Mouse (Mus musculus): ENCODE results near the gene Tns3. TPM values are rescaled to one million over a fixed set of nuclear protein-coding genes. Genes with fewer than 3 reads are reported as not detected.

The Tns3 gene
- polyA plus RNA-seq, 1 experiment from 2014 or later, result 75.4 TPM

DNA sequence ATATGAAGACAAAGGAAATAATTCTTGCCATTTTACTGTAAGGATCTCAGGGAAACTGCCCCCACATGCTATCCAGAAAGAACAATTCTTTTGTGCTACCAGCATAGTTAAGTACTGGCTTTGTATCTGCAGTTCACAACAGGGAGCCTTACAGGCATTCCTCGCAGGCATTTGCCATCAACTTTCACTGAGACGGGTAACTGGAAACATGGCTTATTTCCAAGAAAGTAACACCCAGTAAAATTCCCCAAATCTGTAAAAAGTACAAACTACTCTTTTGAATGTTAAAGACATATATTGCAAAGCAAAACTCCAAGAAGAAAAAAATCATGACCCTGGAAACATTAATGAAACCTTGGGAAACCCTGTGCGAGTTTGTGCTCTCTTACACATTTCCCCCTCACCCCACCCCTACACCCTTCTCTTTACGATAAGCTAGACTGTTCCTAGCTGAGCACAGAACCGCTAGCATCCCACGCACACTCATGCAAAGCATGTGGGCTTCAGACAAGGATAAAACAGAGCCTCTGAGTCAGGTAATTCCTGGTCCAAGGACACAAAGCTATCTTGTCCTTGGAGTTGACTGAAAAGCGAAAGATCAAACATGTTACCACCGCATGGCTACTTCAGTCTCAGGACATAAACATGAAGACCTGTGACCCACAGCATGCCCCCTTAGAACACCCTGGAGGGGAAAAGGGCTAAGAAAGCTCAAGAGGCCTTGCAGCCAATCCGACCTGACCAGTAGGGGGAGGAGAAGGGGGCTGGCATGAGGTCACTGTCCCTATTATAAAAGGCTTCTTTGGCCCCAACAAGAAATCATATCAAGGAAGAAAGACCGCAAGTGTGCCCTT lies 11.3 kb downstream of the Tns3 start:
- DNase-seq (ENCODE audit: low read depth, low spot score) (no peak), ATAC-seq (no peak)
- ChIA-PET POLR2A (interaction anchor here (0.8 to 1.7 kb wide), 2 partner anchors 11 to 37 kb away, joined by 4 read pairs; no protein-coding TSS in a partner anchor), CTCF (interaction anchor here (1.1 to 1.5 kb wide), 7 partner anchors 10 to 203 kb away, joined by 3 to 9 read pairs (median 3); no protein-coding TSS in a partner anchor)
- in situ Hi-C loops (cut with MboI; ENCODE audit: low pct_unique_long_range_greater_than_20kb), result loop anchor here (25.0 kb wide), 1 partner anchor 216 kb away; no protein-coding TSS in a partner anchor
- H3K27me3 ChIP-seq, result no peaks in the 10 kb centered on the region
- TF ChIP-seq CTCF (IDR thresholded peaks at IDR 0.05), result no peak

DNA sequence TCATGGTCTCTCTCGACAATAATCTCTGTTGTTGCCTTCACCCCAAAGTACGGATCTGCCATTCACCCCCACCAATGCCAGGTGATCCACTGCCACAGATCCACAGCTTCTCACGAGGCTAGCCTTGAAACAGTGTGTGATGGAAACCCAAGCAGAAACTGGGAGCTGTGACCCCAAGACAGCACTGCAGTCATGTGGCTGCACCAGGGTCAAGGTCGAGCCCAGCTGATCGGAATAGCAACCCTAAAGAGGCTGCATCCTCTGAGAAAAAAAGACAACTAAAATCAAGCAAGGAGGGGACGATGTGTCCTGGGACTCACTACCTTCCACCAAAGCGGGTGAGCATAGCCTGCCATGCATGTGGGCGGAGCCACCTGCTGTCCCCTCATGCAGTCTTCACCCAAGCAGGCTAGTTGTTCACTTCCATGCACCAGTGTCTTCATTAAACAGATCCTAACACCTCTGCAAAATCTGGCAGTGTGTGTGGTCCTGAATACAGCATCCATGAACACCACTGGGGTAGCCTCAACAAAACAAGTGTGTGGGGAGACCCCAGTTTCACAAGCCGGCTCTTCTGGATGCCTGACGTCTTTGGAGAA lies 12.1 kb downstream of the Tns3 start:
- no peaks in the 10 kb centered on the region for H3K27me3 ChIP-seq
- POLR2A ChIA-PET, result interaction anchor here (0.6 kb wide), 1 partner anchor 206 kb away, joined by 4 read pairs; no protein-coding TSS in a partner anchor
- ATAC-seq, result no peak
- DNase-seq (ENCODE audit: low read depth, low spot score), result no peak
- TF ChIP-seq CTCF (IDR thresholded peaks at IDR 0.05), result no peak
- CTCF ChIA-PET, result interaction anchor here (1.2 kb wide), 1 partner anchor 9 kb away, joined by 3 read pairs; no protein-coding TSS in a partner anchor
- in situ Hi-C loops (cut with MboI; ENCODE audit: low pct_unique_long_range_greater_than_20kb), result loop anchor here (25.0 kb wide), 1 partner anchor 215 kb away; no protein-coding TSS in a partner anchor

DNA sequence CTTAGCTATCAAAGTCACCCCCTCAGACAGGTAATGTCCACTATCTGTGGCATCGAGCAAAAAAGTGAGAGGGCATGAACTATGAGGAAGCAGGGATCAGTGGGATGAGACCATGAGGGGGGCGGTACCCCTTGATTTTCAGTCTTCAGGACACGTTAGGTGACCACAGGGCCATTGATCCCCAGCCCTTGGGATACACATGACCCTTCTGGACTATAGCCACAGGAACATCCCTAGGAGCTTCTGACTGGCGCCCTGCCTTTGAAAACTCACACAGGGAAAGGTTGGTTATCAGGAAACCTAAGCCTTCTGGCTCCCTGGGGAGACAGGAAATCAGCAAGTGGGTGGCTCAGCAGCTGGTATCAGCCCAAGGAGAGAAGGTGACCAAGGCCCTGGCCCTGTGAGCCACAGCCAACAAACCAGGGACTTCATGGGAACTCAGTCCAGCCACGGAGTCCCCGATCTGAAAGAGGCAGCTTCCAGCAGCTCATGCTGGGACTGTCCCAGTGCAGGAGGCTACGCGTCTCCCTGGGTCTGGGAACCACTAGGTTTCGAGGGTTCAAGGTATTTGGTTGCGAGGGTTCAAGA lies 12.8 kb downstream of the Tns3 start:
- POLR2A ChIA-PET, result interaction anchor here (0.6 kb wide), 1 partner anchor 207 kb away, joined by 4 read pairs; no protein-coding TSS in a partner anchor
- H3K27me3 ChIP-seq, result no peaks in the 10 kb centered on the region
- no peak for TF ChIP-seq CTCF (IDR thresholded peaks at IDR 0.05)
- DNase-seq (ENCODE audit: low read depth, low spot score), result no peak
- CTCF ChIA-PET, result interaction anchor here (1.2 to 1.9 kb wide), 2 partner anchors 8 to 72 kb away, joined by 3 to 4 read pairs; no protein-coding TSS in a partner anchor
- in situ Hi-C loops (cut with MboI; ENCODE audit: low pct_unique_long_range_greater_than_20kb), result loop anchor here (25.0 kb wide), 1 partner anchor 214 kb away; no protein-coding TSS in a partner anchor
- no peak for ATAC-seq

DNA sequence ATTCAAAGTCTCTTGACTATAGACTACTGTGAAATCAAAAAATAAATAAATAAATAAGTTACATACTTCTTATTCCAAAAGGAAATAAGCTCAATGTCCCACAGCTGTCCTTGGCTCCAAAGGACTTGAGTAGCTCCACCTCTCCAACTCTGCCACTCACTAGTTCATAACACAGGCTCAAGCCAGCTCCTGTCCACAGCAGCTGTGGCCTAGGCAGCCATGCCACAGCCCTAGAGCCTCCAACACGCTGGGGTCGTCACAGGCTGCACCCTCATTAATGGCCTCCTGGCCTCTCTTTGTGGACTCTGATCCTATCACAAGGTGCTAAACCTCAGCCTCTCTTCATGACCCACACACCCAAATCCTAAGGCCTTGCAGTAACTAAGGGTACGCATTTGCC lies 18.7 kb downstream of the Tns3 start:
- CTCF ChIA-PET, result no interaction called here
- no peaks in the 10 kb centered on the region for H3K27me3 ChIP-seq
- POLR2A ChIA-PET, result no interaction called here
- TF ChIP-seq CTCF (IDR thresholded peaks at IDR 0.05), result no peak
- in situ Hi-C loops (cut with MboI; ENCODE audit: low pct_unique_long_range_greater_than_20kb), result no loop called here
- DNase-seq (ENCODE audit: low read depth, low spot score) (no peak), ATAC-seq (no peak)

DNA sequence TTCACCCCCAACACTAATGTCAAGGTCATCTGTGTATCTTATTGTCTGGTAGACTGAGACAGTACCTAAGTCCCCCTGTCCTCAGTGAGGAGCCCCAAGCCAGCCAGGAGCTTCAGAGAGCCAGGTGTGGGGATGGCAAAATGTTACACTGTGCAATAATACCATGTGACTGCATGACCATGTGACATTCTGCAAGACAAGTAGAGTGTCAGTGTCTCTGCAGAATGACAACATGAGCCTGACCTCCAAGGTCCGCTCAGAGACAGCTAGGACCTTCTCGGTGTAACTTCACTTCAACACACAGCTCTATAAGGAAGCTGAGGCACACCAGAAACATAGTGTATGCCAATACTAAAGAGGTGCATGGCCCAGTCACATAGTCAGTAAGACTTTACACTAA lies 20.1 kb downstream of the Tns3 start:
- CTCF ChIA-PET, result no interaction called here
- in situ Hi-C loops (cut with MboI; ENCODE audit: low pct_unique_long_range_greater_than_20kb), result no loop called here
- H3K27me3 ChIP-seq, result no peaks in the 10 kb centered on the region
- no peak for TF ChIP-seq CTCF (IDR thresholded peaks at IDR 0.05)
- DNase-seq (ENCODE audit: low read depth, low spot score), result no peak
- POLR2A ChIA-PET, result no interaction called here
- no peak for ATAC-seq

DNA sequence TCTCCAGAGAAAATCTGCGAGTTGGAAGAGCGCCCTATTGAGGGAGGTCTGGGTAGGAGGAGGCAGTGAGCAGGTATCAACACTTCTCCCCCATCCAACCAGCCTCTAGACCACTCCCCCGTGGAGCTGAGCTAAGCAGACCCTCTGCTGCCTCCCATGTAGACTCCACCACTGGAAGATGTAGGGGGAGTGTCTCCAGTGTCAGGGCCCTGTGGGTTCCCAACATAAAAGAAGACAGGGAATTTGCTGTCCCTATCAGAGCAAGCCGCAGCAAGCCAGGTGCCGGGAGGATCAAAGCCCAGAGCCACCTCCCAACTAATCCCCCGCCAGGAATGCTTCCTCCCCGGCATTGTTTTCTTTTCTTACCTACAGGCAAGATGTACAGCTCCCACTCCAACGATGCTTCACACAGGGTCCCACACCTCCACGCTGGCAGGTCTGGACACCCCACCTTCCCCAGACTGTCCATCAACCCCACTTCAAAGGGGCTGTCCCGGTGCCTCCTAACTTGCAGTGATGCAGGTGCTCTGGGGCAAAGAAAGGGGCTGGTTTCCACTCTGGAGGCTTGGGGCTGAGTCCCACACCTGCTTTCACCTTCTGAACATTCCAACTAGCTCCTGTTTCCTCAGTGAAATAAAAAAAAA lies 22.6 kb downstream of the Tns3 start:
- CTCF ChIA-PET, result interaction anchor here (1.9 kb wide), 1 partner anchor 11 kb away, joined by 9 read pairs; no protein-coding TSS in a partner anchor
- DNase-seq (ENCODE audit: low read depth, low spot score) (no peak), ATAC-seq (no peak)
- POLR2A ChIA-PET, result no interaction called here
- TF ChIP-seq CTCF (IDR thresholded peaks at IDR 0.05), result no peak
- no peaks in the 10 kb centered on the region for H3K27me3 ChIP-seq
- in situ Hi-C loops (cut with MboI; ENCODE audit: low pct_unique_long_range_greater_than_20kb), result no loop called here

DNA sequence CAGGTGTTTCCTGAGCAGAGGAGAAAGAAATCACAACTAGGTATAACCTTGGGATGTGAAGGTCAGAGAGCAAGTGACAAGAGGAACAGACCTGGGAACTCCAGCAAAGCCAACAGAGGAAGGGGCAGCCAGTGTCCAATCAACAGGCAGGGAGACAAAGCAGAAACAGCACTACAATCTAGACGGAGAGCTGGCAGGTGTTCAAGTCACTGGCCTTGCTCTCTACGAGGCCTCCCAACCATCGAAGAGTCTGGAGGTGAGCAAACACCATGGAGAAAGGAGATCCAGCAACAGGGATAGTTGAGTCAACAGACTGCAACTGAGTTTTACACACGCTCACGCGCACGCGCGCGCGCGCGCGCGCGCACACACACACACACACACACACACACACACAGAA lies 24.6 kb downstream of the Tns3 start:
- in situ Hi-C loops (cut with MboI; ENCODE audit: low pct_unique_long_range_greater_than_20kb), result no loop called here
- no peak for ATAC-seq
- TF ChIP-seq CTCF (IDR thresholded peaks at IDR 0.05), result no peak
- POLR2A ChIA-PET, result no interaction called here
- H3K27me3 ChIP-seq, result no peaks in the 10 kb centered on the region
- no peak for DNase-seq (ENCODE audit: low read depth, low spot score)
- CTCF ChIA-PET, result no interaction called here

DNA sequence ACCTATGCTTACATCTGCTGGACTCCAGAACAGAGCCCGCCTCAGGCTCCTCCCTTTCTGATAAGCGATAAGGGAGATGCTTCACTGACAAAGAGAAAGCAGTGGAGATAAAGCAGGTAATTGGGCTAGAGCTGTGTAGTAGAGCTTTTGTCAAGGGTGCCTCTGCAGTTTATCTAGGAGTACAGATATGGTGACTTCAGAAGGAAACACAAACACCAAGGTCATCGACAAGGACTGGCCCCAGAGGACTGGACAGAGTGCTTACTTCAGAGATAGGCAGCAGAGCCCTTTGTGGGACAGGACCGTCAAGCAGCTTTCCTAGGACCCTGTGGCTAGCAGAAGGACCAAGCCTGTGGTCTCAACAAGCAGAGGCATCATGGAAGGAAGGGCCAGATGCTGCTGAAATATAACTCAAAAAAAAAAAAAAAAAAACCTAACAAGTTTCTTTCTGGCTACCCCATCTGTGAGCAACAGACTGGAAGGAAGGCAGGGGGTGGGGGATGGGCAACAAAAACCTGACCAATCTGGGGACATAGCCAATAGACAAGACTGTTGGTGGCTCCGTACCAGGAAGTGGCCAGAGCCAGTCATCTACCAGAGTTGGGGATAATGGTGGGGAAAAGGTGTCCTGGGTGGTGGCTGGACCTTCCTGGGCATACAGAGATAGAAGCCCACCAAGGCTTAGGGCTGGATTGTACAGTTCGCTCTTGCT lies 25.2 kb downstream of the Tns3 start:
- TF ChIP-seq CTCF (IDR thresholded peaks at IDR 0.05), result no peak
- CTCF ChIA-PET, result no interaction called here

DNA sequence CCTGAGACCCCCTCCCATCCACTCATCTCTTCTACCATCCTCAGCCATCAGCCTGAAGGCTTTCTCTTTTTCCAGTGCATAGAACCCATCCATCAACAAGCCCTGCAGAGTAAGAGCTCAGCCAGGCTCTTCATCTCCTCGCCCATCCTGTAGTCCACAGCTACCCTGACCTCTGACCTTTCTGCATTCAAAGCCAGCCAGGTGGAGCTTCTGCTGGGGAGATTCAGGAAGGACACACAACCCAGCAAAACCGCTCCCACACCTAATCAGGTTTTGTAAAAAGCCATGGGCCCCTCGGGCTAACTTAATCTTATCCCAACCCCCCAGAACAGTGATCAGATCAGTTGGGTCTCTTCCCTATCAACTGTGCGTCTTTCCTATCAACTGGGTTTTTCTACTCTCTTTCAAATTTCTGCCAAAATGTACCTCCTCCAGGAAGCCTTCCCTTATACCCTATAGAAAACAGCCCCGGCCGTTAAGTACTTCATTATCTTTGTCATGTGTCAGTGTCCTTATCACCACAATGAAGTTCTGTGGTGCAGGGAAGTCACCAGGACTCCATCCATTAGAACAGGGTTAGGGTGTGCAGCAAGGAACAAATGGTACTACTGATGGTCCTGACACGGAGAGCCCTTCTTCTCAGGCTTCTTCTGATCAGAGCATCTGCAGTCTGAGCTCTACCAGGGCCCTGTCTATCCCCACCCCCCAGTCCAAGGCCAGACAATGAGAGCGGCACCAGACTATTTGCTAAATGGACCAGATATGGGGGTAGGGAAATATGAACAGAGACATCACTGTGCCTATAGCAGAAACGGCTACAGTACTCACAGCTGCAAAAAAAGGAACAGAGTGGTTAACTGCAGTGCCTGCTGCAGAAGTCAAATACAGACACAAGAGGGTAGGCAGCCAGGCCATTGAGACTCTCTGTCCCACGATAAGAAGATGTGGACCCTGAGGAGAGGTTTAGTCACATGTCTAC lies 26.6 kb downstream of the Tns3 start:
- TF ChIP-seq CTCF (IDR thresholded peaks at IDR 0.05), result no peak
- no peaks in the 10 kb centered on the region for H3K27me3 ChIP-seq
- ChIA-PET POLR2A (interaction anchor here (0.6 to 1.5 kb wide), 2 partner anchors 11 to 60 kb away, joined by 4 read pairs; no protein-coding TSS in a partner anchor), CTCF (interaction anchor here (1.2 to 2.4 kb wide), 2 partner anchors 16 to 20 kb away, joined by 3 to 7 read pairs; no protein-coding TSS in a partner anchor)
- in situ Hi-C loops (cut with MboI; ENCODE audit: low pct_unique_long_range_greater_than_20kb), result no loop called here
- DNase-seq (ENCODE audit: low read depth, low spot score) (no peak), ATAC-seq (no peak)

More for the DNA sequence above, 25.2 kb downstream of the Tns3 start:
- ATAC-seq (no peak), DNase-seq (ENCODE audit: low read depth, low spot score) (no peak)
- in situ Hi-C loops (cut with MboI; ENCODE audit: low pct_unique_long_range_greater_than_20kb), result no loop called here
- POLR2A ChIA-PET, result no interaction called here
- H3K27me3 ChIP-seq, result no peaks in the 10 kb centered on the region
